Mouse (Mus musculus) erythroblast, embryonic 14.5 days (primary cell): ENCODE results near the gene Plekha6. TPM values are rescaled to one million over a fixed set of nuclear protein-coding genes. Genes with fewer than 3 reads are reported as not detected.

Experiments
- H3K27me3 ChIP-seq: 2 replicates; pipeline ENCODE4 v1.6.1; 2012; ENCODE audit warnings: inconsistent platforms; ENCODE audit not compliant: control insufficient read depth
- H3K36me3 ChIP-seq: 2 replicates; pipeline ENCODE4 v1.6.1; 2012; ENCODE audit warnings: mild to moderate bottlenecking, inconsistent platforms; ENCODE audit not compliant: control insufficient read depth
- H3K4me1 ChIP-seq: 2 replicates; pipeline ENCODE4 v1.6.1; 2012; ENCODE audit warnings: inconsistent platforms; ENCODE audit not compliant: control insufficient read depth
- H3K4me3 ChIP-seq: replicated peaks from 2 replicates; pipeline ENCODE3; 2012; ENCODE audit warnings: moderate library complexity, mild to moderate bottlenecking, inconsistent platforms
- H3K9me3 ChIP-seq: 2 replicates; pipeline ENCODE4 v1.6.1; 2012; ENCODE audit warnings: low read length, inconsistent platforms, mixed read lengths; ENCODE audit not compliant: control insufficient read depth
- GATA1 ChIP-seq: IDR thresholded peaks from 2 replicates; pipeline ENCODE4 v1.6.1; 2012; ENCODE audit warnings: low read length, inconsistent platforms, mixed read lengths
- TAL1 ChIP-seq: IDR thresholded peaks from 3 replicates; pipeline ENCODE4 v1.6.1; 2012; ENCODE audit warnings: low read length, inconsistent platforms, mixed read lengths
- polyA plus RNA-seq: library from polyadenylated mRNA; stranded (reverse); fragments of >175 nt; gene quantifications from 2 replicates; pipeline ENCODE4 v1.2.3, GENCODE M21; 2012

The Plekha6 gene
- polyA plus RNA-seq, 1 experiment, result 0.04 TPM

DNA sequence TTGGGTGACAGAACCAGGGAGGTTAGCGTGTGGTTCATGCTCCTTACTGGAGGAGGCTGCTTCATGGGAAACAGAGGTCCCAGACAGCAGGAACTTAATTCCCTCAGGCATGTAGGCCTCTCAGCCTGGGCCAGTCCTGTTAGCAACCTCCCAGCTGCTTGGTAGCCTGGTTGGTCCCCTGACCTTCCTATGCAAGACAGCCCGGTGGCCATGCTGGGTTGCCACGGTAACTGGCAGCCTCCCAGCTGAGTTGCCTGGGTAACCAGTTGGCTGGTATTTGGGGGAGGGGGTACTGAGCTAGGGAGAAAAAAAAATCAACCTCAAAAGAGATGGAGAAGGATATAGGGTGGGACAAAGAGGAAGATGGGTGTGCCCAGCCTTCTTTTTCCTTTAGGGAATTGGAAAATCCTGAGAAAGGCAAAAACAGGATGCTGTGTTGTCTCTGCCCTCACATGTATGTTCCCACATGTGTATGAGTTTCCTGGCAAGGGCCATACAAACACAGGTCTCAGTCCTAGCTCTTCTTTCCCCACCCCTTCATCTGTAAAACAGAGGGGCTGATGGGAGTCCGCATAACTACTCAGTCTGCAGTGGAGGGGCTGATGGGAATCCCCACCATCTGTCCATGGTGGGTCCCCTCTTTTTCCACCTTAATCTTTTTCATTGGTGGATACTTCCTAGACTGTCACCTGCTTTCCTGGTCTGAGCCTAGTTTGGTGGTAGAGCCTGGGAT is 24.1 kb downstream of the Plekha6 start:
- Histone ChIP-seq H3K36me3 (no peaks in the 10 kb centered on the region), H3K4me1 (no peaks in the 10 kb centered on the region; the same call in 1 of the 2 replicates), H3K4me3 (no peak overlapping the region), H3K27me3 (peaks cover 7% of the 10 kb centered on the region), H3K9me3 (peaks cover 3% of the 10 kb centered on the region)
- TF ChIP-seq TAL1, result no peak
- no peak for TF ChIP-seq GATA1

GRCm38 (mm10) chr1:133188719-133189118 is 24.7 kb downstream of the Plekha6 start:
- Histone ChIP-seq H3K4me3 (no peak overlapping the region), H3K27me3 (peaks cover under 1% of the 10 kb centered on the region), H3K9me3 (peaks cover 3% of the 10 kb centered on the region), H3K4me1 (no peaks in the 10 kb centered on the region; the same call in 1 of the 2 replicates), H3K36me3 (no peaks in the 10 kb centered on the region)
- TF ChIP-seq TAL1, result no peak
- no peak for TF ChIP-seq GATA1

- H3K36me3 ChIP-seq, result no peaks in the 10 kb centered on the region
- no peaks in the 10 kb centered on the region for H3K27me3 ChIP-seq
- peaks cover 3% of the 10 kb centered on the region for H3K9me3 ChIP-seq
- TF ChIP-seq GATA1, result no peak
- no peak for TF ChIP-seq TAL1
- no peaks in the 10 kb centered on the region; the same call in 1 of the 2 replicates for H3K4me1 ChIP-seq
- H3K4me3 ChIP-seq, result no peak overlapping the region
Observed at GRCm38 (mm10) chr1:133189471-133189870, 25.5 kb downstream of the Plekha6 start.

DNA sequence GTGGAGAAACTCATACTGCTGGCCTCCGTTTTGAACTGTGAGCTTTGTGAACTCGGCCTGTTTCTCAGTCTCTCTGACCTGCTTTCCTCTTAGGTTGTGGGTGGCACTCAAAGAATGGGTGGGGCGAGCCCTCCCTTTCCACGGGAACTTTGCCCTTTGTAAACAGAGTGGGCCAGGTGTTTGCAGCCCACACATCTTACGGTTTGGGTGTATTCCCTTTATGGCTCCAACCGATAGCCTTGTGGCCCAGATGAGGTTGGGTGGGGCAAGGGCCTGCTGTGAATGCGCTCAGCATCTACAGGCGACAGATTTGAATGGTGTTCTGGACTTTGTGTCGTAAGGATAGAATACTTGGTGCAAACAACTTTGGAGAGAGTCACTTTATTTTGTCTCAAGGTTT is 26.5 kb downstream of the Plekha6 start:
- Histone ChIP-seq H3K4me3 (no peak overlapping the region), H3K36me3 (no peaks in the 10 kb centered on the region), H3K4me1 (no peaks in the 10 kb centered on the region; the same call in 1 of the 2 replicates), H3K27me3 (no peaks in the 10 kb centered on the region), H3K9me3 (peaks cover 3% of the 10 kb centered on the region)
- TF ChIP-seq GATA1, result no peak
- TF ChIP-seq TAL1, result no peak

- Histone ChIP-seq H3K4me1 (no peaks in the 10 kb centered on the region), H3K27me3 (no peaks in the 10 kb centered on the region; the same call in 1 of the 2 replicates), H3K4me3 (no peak overlapping the region), H3K36me3 (no peaks in the 10 kb centered on the region), H3K9me3 (no peaks in the 10 kb centered on the region)
- TF ChIP-seq TAL1 (no peak), GATA1 (no peak)
Observed at GRCm38 (mm10) chr1:133196181-133196580, 32.2 kb downstream of the Plekha6 start.

- no peaks in the 10 kb centered on the region for H3K4me1 ChIP-seq
- H3K27me3 ChIP-seq, result no peaks in the 10 kb centered on the region; the same call in 1 of the 2 replicates
- H3K9me3 ChIP-seq, result peaks cover 1% of the 10 kb centered on the region; the same call in 1 of the 2 replicates
- H3K36me3 ChIP-seq, result no peaks in the 10 kb centered on the region
- H3K4me3 ChIP-seq, result no peak overlapping the region
- TF ChIP-seq GATA1, result no peak
Observed at GRCm38 (mm10) chr1:133197266-133197665, 33.3 kb downstream of the Plekha6 start.

- Histone ChIP-seq H3K36me3 (no peaks in the 10 kb centered on the region), H3K9me3 (peaks cover 2% of the 10 kb centered on the region; the same call in 1 of the 2 replicates), H3K4me3 (no peak overlapping the region), H3K4me1 (peaks cover 2% of the 10 kb centered on the region), H3K27me3 (no peaks in the 10 kb centered on the region; the same call in 1 of the 2 replicates)
- no peak for TF ChIP-seq GATA1
- no peak for TF ChIP-seq TAL1
Observed at GRCm38 (mm10) chr1:133199706-133200105, 35.7 kb downstream of the Plekha6 start.

GRCm38 (mm10) chr1:133201499-133201898 is 37.5 kb downstream of the Plekha6 start:
- Histone ChIP-seq H3K4me1 (peaks cover 2% of the 10 kb centered on the region), H3K9me3 (peaks cover 2% of the 10 kb centered on the region; the same call in 1 of the 2 replicates), H3K4me3 (no peak overlapping the region), H3K27me3 (no peaks in the 10 kb centered on the region; the same call in 1 of the 2 replicates), H3K36me3 (no peaks in the 10 kb centered on the region)
- TF ChIP-seq GATA1 (no peak), TAL1 (no peak)

DNA sequence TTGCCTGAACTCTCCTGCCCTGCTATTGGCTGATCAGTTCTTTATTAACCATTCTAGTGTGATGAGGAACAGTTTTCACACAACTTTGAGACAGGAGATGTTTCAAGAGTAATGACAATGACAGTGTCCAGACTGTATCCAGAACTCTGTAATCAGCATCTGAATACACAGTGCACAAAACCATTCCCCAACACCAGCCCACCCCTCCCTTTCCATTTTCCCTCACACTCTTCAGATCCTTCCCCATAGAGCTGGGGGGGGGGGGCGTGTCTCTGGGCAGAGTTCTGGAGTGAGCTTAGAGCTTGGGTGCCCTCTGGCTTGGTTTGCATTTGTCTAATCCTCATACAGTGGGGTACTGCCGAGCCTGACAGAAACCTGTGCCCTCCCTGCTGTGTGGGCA is 39.7 kb downstream of the Plekha6 start:
- no peak for TF ChIP-seq TAL1
- Histone ChIP-seq H3K27me3 (no peaks in the 10 kb centered on the region), H3K9me3 (peaks cover 2% of the 10 kb centered on the region; the same call in 1 of the 2 replicates), H3K4me1 (peaks cover 2% of the 10 kb centered on the region), H3K36me3 (no peaks in the 10 kb centered on the region), H3K4me3 (no peak overlapping the region)
